Mouse (Mus musculus): ENCODE measurements at regions not wholly inside any gene's neighbourhood (a gene's known extent, or its start where the extent isn't known, plus 50 kb on each side); places are given as distances from the start of the nearest gene placed in this dataset.

DNA sequence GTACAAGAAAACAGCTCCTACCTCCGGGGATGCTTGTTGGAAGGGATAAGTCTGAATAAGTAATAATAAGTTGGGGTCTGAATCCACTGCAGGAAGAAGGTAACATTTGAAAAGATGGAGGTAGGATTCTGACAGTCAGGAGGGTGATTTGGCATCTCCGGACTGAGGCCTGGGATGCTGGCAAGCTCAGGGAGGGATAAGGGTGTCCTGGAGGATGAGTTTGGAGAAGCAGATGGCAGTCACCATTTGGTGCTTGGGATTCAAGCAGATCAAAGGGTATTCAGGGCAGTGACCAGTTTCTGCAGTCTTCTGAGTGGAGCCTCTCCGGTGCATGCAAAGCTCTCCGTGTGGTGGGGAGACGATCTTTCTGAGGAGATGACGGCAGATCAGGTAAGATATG, 62.9 kb upstream of the Gm2310 start:
- no peak for DNase-seq (ENCODE audit: low spot score in 2 of 2)

DNA sequence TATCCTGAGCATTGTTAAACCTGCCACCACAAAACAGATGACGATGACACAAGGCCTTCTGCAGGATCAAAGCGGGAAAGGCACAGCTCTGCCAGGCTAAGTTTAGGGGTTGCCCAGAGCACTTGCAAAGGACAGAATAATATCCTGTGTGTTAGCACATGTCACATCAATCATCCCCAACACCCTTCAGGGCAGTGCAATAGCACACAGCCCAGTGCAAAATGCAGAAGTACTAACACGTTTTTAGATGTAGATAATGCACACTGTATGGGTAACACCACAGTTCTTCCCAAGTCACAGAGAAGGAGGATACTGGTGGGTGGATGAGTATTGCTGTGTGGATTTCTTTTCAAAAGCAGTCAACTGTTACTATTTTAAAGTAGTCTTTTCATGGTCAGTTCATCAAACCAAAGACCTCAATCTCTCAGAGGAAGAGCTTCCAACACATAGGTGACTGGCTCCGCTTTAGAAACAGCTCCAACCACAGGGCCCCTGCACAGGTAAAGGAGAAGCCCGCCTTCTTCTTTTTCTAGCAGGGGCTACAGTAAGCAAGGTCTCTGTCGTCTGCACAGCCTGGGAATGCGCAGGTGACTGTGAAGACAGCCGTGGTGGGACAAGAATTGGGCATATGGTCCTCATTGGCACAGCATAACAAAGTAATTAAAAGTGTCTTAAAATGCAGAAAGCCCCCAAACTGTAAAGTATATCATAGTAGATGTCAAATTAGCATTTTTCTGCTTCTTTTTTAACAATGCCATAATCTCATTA, 61.6 kb upstream of the Gm2310 start:
- DNase-seq (ENCODE audit: low spot score in 2 of 2), result no peak

DNA sequence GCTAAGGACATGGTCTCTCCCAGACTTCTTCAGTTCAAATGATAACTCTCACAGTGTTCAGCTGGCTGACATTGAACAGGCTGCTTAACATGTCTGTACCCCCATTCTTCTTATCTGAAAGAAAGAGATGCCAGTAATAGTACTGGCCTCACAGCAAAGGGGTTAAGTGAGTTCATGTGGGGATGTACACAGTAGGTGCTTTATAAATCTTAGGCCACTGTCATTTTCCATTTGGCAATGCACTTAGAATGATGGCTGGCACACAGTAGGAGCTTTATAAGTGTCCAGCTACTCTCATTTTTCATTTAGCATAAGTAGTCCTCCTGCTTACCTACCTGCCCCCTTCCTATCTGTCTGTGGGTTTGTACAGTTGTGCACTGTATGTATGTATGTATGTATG, 60.3 kb upstream of the Gm2310 start:
- no peak for DNase-seq (ENCODE audit: low spot score in 2 of 2)

DNA sequence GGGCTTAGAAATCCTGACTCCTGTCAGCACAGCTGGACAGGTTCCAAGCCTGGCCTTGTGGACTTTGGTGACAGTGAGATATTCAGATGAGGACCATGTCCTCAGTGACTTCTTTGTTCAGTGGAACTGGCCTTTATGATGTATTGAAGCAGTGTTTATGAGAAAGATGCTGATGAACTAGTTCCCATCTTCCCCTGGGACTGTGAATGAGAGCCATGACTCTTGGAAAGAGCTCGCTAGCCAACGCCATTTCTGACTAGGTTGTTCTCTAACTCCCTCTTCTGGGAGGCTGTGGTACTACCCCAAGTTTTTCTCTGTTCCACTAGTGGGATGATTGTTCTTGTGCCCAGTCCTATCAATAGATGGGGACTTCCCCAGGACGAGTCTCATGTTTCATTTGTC, 57.7 kb upstream of the Gm2310 start:
- DNase-seq (ENCODE audit: low spot score in 2 of 2), result peak; percentile 38 to 49

DNA sequence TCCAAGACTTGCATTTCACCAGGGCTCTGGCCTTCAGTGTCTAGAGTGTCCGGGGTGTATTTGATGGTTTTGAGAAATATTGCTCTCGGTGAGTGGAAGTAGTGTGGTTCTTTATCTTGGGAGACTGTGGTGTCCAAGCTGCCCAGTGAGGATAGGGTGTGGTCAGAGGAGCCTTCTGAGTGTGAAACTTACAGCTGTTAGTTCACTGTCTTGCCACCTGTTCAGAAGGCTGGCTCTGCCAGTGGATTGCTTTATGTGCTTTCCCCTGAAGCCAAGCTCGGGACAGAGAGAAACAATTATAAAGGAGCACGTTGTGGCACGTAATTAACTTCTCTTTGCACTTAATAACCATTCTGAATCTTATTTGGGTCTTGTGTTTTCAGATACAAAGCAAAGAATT, 57.2 kb upstream of the Gm2310 start:
- no peak for DNase-seq (ENCODE audit: low spot score in 2 of 2)

DNA sequence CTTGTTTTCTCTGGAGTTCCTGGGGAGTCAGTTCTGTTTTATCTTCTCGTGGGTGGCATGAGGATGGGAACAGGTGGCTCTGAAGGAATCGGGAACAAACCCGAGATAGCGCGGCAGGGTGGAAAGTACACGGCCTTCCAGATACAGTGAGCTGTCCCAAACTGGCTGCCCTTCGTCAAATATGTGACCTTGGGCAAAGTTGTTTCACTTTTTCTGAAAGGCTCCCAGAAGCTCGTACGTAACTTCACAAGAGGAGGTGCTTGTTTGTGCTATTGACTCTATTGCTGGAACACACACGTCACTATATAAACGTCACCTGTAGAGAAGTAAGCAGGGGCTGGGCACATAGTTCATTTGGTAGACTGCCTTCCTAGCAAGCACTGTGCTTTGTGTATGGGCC, 49.9 kb upstream of the Gm2310 start:
- peak; percentile 17 to 35 for DNase-seq (ENCODE audit: low spot score in 2 of 2)

Data from right cerebral cortex, adult 2 months (tissue).